Mouse (Mus musculus) E14TG2a.4 (cell line): ENCODE data around the gene Ttyh1.

Source experiments
- CTCF ChIP-seq: conservative IDR thresholded peaks from 2 replicates; pipeline ENCODE4 v1.5.1; 2014; ENCODE audit warnings: low read length
- POU5F1 ChIP-seq: IDR thresholded peaks from 2 replicates; pipeline ENCODE4 v1.6.1; 2014; ENCODE audit warnings: low read length, borderline replicate concordance

DNA sequence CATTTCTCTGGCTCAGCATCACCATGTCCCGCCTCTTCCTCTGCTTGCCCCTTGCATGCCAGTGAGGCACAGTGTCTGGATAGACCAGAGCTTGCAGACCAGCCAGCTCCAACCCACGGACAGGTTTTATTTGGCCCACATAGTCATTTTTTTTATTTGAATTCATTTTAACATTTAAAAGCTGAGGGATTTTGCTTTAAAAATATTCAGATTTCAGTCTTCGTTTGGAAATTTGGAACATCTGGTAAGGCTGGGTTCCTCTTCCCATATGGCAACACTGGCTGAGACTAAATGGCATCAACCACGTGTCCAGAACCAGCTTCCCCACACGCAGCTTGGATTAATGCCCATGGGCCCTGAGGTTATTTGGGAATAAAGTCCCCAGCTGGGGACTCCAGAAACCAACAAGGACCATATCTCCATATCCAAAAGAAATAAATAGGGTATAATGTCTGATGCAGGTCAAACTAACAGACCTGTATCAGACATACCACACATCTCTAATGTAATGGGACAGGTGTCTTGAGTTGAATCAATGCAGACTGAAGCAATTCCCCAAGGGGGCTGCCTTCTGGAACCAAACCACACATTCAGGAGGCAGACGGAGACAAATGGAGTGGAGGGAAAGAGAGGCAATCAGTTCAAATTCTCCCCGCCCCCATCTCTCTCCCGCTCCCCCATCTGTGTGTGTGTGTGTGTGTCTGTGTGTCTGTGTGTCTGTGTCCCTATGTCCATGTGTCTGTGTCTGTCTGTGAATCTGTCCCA, 2.0 kb upstream of the Ttyh1 start:
- no peak for TF ChIP-seq CTCF
- TF ChIP-seq POU5F1 = no peak
